ENCODE assay signal across 8 mouse cellular contexts in the genomic region with DNA sequence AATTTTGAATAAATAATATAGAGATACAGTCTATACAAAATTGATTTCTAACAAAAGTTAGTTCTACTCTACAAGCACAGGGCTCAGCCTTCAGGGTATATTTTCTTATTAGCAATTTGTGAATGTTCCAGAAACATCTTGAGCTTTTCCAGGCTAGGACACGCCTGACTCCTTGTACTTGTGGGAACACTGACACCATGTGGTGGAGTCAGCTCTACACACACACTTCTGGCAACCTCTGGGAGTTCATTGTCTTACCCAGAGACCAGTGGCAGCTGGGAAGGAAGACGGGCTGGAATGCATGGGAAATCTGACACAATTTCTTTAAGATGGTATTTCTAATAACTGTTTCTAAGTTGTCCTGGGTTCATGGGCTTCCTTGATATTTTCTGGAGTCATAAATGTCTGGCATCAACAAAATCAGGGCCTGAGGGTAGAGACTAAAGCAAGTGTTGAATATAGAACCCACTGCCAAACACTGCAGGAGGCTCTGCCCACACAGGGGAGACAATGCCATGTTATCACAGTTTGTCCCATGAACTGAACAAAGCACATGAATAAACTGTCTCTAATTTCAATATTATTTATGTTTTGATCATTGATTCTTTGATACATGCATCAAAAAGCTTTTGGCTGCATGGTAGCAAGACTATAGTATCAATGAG.
DNase-seq lines count a peak whose midpoint lies in the region; ATAC-seq lines count a peak whose summit lies in the region.

No protein-coding gene starts in this region.

- H3K9ac ChIP-seq in forebrain, embryonic 15.5 days (replicated peaks), result no peak overlapping the region
- no peak overlapping the region for H3K9ac ChIP-seq in lung, embryonic 15.5 days

- peak; percentile 87 for ATAC-seq in forebrain, embryonic 15.5 days (replicated peaks)
- peak; percentile 91 for ATAC-seq in lung, embryonic 15.5 days (ENCODE audit: borderline replicate concordance, extremely low read depth, low FRiP score, low TSS enrichment)

- intact Hi-C loops in heart, postnatal 14 days (cut with DNase I), result loop anchor here (2.0 to 5.0 kb wide), 3 partner anchors 45 to 547 kb away; a partner anchor contains a TSS

- no peaks in the 10 kb centered on the region for H3K9me3 ChIP-seq in forebrain, embryonic 15.5 days
- no peaks in the 10 kb centered on the region for H3K9me3 ChIP-seq in lung, embryonic 15.5 days

- H3K36me3 ChIP-seq in forebrain, embryonic 15.5 days, result no peaks in the 10 kb centered on the region
- H3K36me3 ChIP-seq in lung, embryonic 15.5 days, result no peaks in the 10 kb centered on the region

- no peak overlapping the region for H3K4me3 ChIP-seq in forebrain, embryonic 15.5 days
- no peak overlapping the region for H3K4me3 ChIP-seq in lung, embryonic 15.5 days

- 18% methylated on average over 2 of the region's 2 CpGs for WGBS in forebrain, embryonic 15.5 days
- WGBS in lung, embryonic 15.5 days, result 15% methylated on average over 2 of the region's 2 CpGs

- no peak overlapping the region for H3K4me2 ChIP-seq in forebrain, embryonic 15.5 days (replicated peaks)
- H3K4me2 ChIP-seq in lung, embryonic 15.5 days, result no peak overlapping the region

- no peak overlapping the region for H3K27ac ChIP-seq in forebrain, embryonic 15.5 days (replicated peaks)
- no peak overlapping the region for H3K27ac ChIP-seq in lung, embryonic 15.5 days

- DNase-seq in ovary, adult 18-20 months (ENCODE audit: low spot score), result peak; percentile 23
- no peak for DNase-seq in ovary, postnatal 10 days (ENCODE audit: low spot score)
- DNase-seq in heart, postnatal 14 days, result peak; percentile 66 to 75
- DNase-seq in kidney, postnatal 36 days, result peak; percentile 71 to 75
- peak; percentile 34 for DNase-seq in retina, postnatal 7 days (ENCODE audit: low read depth, low spot score)
- DNase-seq in spleen, adult 12 weeks (ENCODE audit: low spot score), result no peak

- H3K27me3 ChIP-seq in forebrain, embryonic 15.5 days, result no peaks in the 10 kb centered on the region
- no peaks in the 10 kb centered on the region for H3K27me3 ChIP-seq in lung, embryonic 15.5 days

- H3K4me1 ChIP-seq in forebrain, embryonic 15.5 days, result no peaks in the 10 kb centered on the region
- H3K4me1 ChIP-seq in lung, embryonic 15.5 days, result peaks cover 11% of the 10 kb centered on the region; the same call in 1 of the 2 replicates

Comparison
In these comparisons a context has a peak if more than half of its experiments do, and no peak if none do; other contexts are left out.
1. DNase-seq: peak in ovary, adult 18-20 months (single experiment), heart, postnatal 14 days (2 of 2), kidney, postnatal 36 days (2 of 2) and retina, postnatal 7 days (single experiment); none in ovary, postnatal 10 days (single experiment) and spleen, adult 12 weeks (single experiment).